Mouse (Mus musculus) limb, embryonic 13.5 days (tissue): ENCODE data around the gene Faiml. TPM values are rescaled to one million over a fixed set of nuclear protein-coding genes. Genes with fewer than 3 reads are reported as not detected.

Experiments
- ATAC-seq: fragments of 200-750 bp; cut with Nextera tagmentation; 2 replicates; pipeline ENCODE4 v1.8.0; 2017; ENCODE audit warnings: low read depth, moderate number of reproducible peaks, moderate TSS enrichment; ENCODE audit not compliant: low FRiP score
- H3K27ac ChIP-seq: fragments of 300-500 bp; sonication (generic); 2 replicates; pipeline ENCODE4 v1.5.1; 2015; ENCODE audit warnings: inconsistent platforms, mild to moderate bottlenecking, moderate library complexity
- H3K27me3 ChIP-seq: fragments of 300-500 bp; sonication (generic); 2 replicates; pipeline ENCODE4 v1.6.1; 2015; ENCODE audit warnings: mild to moderate bottlenecking, inconsistent platforms
- H3K36me3 ChIP-seq: fragments of 300-500 bp; sonication (generic); 2 replicates; pipeline ENCODE4 v1.6.1; 2015; ENCODE audit warnings: inconsistent platforms, mild to moderate bottlenecking, moderate library complexity
- H3K4me1 ChIP-seq: fragments of 300-500 bp; sonication (generic); 2 replicates; pipeline ENCODE4 v1.6.1; 2015; ENCODE audit warnings: inconsistent platforms
- H3K4me2 ChIP-seq: fragments of 300-500 bp; sonication (generic); replicated peaks from 2 replicates; pipeline ENCODE4 v1.6.1; 2015; ENCODE audit warnings: inconsistent platforms, mild to moderate bottlenecking, moderate library complexity
- H3K4me3 ChIP-seq: fragments of 300-500 bp; sonication (generic); 2 replicates; pipeline ENCODE4 v1.5.1; 2015; ENCODE audit warnings: moderate library complexity, mild to moderate bottlenecking, inconsistent platforms
- H3K9ac ChIP-seq: fragments of 300-500 bp; sonication (generic); 2 replicates; pipeline ENCODE4 v1.6.1; 2015; ENCODE audit warnings: mild to moderate bottlenecking, inconsistent platforms
- H3K9me3 ChIP-seq: fragments of 300-500 bp; sonication (generic); 2 replicates; pipeline ENCODE4 v1.6.1; 2016; ENCODE audit warnings: inconsistent platforms
- WGBS: fragments of 180-500 bp; shearing (Covaris S2); methylation state at CpG from one replicate; pipeline ENCODE4 v1.1.7; 2015; 5-methylcytosine and 5-hydroxymethylcytosine counted together
- polyA plus RNA-seq: library from polyadenylated mRNA; unstranded; fragments of >200 nt; fragmentation: Nextera tagmentation; extraction: Ambion mirVana; gene quantifications from 2 replicates; pipeline ENCODE4 v1.2.1, GENCODE M21; 2015

Gene Faiml
- not detected in 2 replicates for polyA plus RNA-seq

DNA sequence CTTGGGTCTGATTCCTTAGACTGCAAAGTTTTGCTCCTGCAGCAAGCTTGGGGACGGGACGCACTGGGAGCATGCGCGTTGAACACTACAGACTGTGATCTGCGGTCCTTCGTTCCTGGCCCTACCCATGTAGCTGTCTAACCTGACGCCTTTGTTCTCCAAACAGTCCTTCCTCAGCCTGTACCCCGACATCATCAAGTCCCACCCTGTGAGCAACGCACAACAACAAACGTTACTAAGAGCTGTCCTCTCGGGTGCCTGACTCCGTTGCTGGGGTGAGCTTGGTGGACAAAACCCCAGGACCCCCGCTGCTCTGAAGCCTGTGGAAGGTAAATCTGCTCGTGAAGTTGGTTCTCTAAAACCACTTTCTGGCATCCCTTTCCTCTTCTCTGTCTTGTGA lies at the start of gene Faiml:
Faiml (minus strand) TSS at position 101 of the 400 bp plus-strand sequence.
- WGBS = 88% methylated on average over 14 of the region's 14 CpGs
- ATAC-seq = no peak
- no peak within 1 kb of the TSS for H3K27ac ChIP-seq
- no peak within 1 kb of the TSS for H3K9ac ChIP-seq
- no peaks in the 10 kb centered on the region for H3K9me3 ChIP-seq
- H3K4me2 ChIP-seq = no peak within 1 kb of the TSS
- no peaks in the 10 kb centered on the region for H3K4me1 ChIP-seq
- no peaks in the 10 kb centered on the region for H3K27me3 ChIP-seq
- no peaks in the 10 kb centered on the region for H3K36me3 ChIP-seq
- H3K4me3 ChIP-seq = no peak within 1 kb of the TSS

DNA sequence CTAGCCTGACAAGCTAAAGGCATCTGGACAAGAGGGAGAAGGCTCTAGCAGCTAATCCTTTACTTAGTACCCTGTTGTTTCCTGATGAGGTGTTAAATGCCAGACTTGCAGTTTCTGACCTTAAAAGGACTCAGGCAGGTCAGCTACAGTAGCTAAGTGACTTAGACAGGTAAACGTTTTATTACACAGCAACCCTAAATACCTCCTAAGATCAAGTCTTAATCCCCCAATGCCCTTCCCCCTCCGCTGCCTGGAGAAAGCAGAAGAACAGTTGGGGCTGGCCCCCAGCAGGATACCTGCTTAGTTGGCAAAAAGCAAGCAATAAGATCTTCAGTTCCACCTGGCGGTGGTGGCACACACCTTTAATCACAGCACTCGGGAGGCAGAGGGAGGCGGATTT lies 21.9 kb upstream of the Faiml start:
- Histone ChIP-seq H3K36me3 (peaks cover 59% of the 10 kb centered on the region), H3K9me3 (no peaks in the 10 kb centered on the region), H3K4me3 (no peak overlapping the region), H3K4me2 (no peak overlapping the region), H3K27ac (no peak overlapping the region), H3K4me1 (no peaks in the 10 kb centered on the region), H3K9ac (no peak overlapping the region), H3K27me3 (no peaks in the 10 kb centered on the region)
- no peak for ATAC-seq
- 44% methylated on average over 5 of the region's 5 CpGs for WGBS

DNA sequence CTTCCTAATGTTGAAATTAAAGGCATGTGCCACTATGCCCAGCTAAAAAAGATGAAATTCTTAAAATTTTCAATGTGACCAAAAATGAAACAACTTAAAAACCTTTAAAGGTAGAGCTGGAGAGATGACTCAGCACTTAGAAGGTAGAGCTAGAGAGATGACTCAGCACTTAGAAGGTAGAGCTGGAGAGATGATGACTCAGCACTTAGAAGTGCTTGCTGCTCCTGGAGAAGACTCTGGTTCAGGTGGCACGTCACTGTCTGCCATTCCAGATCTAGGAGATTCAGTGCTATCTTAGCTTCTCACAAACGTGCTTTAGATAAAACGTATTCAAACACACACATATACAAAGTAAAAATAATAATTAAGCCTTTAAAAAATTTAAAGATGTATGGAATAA lies 19.8 kb upstream of the Faiml start:
- Histone ChIP-seq H3K4me3 (no peak overlapping the region), H3K27ac (no peak overlapping the region), H3K9me3 (no peaks in the 10 kb centered on the region), H3K4me2 (no peak overlapping the region), H3K36me3 (peaks cover 50% of the 10 kb centered on the region), H3K27me3 (no peaks in the 10 kb centered on the region), H3K9ac (no peak overlapping the region), H3K4me1 (no peaks in the 10 kb centered on the region)
- no peak for ATAC-seq
- WGBS = 91% methylated on average over 3 of the region's 3 CpGs

DNA sequence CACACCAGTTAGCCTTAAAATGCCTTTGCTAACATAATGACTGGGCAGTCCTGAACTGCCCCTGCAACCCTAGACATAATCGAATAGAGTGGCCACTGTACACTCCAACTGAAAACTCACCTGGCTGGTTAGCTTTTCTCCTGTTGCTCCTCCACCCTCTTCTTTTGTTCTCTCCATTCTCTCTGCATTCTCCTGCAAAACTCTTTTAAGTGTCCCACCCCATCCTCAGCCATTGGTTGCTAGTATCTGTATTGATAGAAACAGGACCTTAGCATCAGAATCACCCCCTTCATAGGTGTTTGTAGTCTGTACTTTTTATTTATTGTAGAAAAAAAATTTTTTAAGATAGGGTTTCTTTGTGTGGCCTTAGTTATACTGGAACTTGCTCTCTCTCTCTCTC lies 19.2 kb upstream of the Faiml start:
- no peaks in the 10 kb centered on the region for H3K9me3 ChIP-seq
- no peaks in the 10 kb centered on the region for H3K4me1 ChIP-seq
- no peak overlapping the region for H3K27ac ChIP-seq
- 86% methylated on average over 1 of the region's 1 CpGs for WGBS
- ATAC-seq = no peak
- H3K27me3 ChIP-seq = no peaks in the 10 kb centered on the region
- no peak overlapping the region for H3K4me3 ChIP-seq
- peaks cover 48% of the 10 kb centered on the region for H3K36me3 ChIP-seq
- H3K4me2 ChIP-seq = no peak overlapping the region
- H3K9ac ChIP-seq = no peak overlapping the region

DNA sequence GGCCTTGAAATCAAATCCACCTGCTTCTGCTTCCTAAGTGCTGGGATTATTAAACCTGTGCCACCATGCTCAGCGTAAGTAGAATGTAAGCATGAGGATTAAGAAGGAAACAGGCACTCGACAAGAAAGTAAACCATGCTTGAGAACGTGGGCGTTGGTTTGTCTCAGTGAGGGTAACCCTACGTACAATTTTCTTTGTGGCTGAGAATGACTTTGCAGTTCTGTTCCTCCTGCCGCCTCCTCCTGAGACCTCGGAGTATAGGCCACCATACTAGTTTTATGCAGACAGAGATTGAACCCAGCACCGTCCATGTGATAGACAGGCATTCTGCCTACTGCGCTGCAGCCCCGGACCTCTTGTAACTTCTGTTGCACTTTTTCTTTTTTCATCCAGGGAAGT lies 16.8 kb upstream of the Faiml start:
- Histone ChIP-seq H3K9ac (no peak overlapping the region), H3K27ac (no peak overlapping the region), H3K4me1 (no peaks in the 10 kb centered on the region), H3K27me3 (no peaks in the 10 kb centered on the region), H3K4me2 (no peak overlapping the region), H3K9me3 (no peaks in the 10 kb centered on the region), H3K36me3 (peaks cover 59% of the 10 kb centered on the region), H3K4me3 (no peak overlapping the region)
- 85% methylated on average over 10 of the region's 10 CpGs for WGBS
- ATAC-seq = no peak

DNA sequence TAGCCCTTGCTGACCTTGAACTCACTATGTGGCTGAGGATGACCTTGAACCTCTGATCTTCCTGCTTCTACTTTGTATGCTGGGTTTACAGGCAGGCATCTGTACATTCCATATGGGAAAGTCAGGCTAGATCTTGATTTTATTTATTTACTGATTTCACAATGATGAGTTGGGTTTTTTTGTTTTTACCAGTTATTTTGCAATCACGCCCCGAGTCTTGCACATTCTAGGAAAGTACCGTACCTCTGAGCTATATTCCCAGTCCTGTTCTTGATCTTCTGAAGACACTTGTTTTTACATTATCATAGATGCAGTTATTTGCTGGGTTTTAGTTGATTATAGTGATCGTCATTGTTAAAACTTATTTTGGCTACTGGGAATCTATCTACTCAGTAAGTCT lies 11.9 kb upstream of the Faiml start:
- Histone ChIP-seq H3K9me3 (no peaks in the 10 kb centered on the region), H3K27me3 (no peaks in the 10 kb centered on the region), H3K4me2 (no peak overlapping the region), H3K9ac (no peak overlapping the region), H3K27ac (no peak overlapping the region), H3K4me1 (peaks cover 8% of the 10 kb centered on the region; the same call in 1 of the 2 replicates), H3K36me3 (peaks cover 32% of the 10 kb centered on the region), H3K4me3 (no peak overlapping the region)
- no peak for ATAC-seq
- WGBS = 93% methylated on average over 4 of the region's 4 CpGs

DNA sequence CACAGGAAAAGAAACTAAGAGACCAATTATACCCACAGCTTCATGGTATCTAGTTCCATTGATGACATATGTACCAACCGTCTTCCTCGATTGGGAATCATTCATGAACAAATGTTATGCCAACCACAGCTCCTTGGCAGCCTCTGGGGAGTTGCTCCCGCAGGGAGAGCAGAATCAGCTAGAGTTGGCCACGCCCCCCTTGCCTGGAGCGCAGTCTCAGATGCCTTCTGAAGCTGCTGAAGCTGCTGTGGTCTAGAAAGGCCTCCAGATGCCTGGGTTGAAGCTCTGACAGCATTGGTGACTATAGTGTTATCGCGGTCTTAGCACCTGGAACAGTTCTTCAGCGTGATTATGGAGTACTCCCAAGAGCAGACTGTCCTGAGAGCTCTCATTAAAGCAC lies 11.3 kb upstream of the Faiml start:
- ATAC-seq = no peak
- Histone ChIP-seq H3K4me3 (no peak overlapping the region), H3K9me3 (no peaks in the 10 kb centered on the region), H3K36me3 (peaks cover 31% of the 10 kb centered on the region), H3K27ac (no peak overlapping the region), H3K4me2 (no peak overlapping the region), H3K9ac (no peak overlapping the region; the same call in 1 of the 2 replicates), H3K27me3 (no peaks in the 10 kb centered on the region), H3K4me1 (peaks cover 9% of the 10 kb centered on the region; the same call in 1 of the 2 replicates)
- WGBS = 58% methylated on average over 8 of the region's 8 CpGs

DNA sequence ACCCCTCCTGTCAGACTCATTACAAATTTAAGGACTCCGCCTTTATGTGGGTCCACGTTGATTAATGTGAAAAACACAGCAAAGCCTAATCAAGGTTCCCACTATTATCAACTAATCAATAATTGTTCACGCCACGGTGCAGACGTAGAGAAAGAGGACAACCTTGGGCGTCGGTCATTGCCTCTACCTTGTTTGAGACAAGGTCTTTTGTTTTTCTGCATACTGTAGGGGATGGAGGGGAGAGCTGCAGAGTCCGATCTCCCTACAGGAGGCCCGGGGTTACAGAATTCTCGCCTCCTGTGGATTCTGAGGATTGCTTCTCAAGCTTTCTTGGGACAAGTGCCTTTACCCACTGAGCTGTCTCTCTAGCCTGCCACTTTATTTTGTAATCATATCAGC lies 6.9 kb upstream of the Faiml start:
- H3K4me1 ChIP-seq = peaks cover 14% of the 10 kb centered on the region; the same call in 1 of the 2 replicates
- no peak overlapping the region for H3K27ac ChIP-seq
- H3K36me3 ChIP-seq = peaks cover 16% of the 10 kb centered on the region
- H3K9me3 ChIP-seq = no peaks in the 10 kb centered on the region
- no peak; the same call in 1 of the 2 replicates for ATAC-seq
- no peaks in the 10 kb centered on the region for H3K27me3 ChIP-seq
- peak overlapping the region; percentile 73 for H3K4me2 ChIP-seq
- H3K4me3 ChIP-seq = peak overlapping the region; percentile 85
- 2% methylated on average over 10 of the region's 10 CpGs for WGBS
- peak overlapping the region; percentile 79 for H3K9ac ChIP-seq

DNA sequence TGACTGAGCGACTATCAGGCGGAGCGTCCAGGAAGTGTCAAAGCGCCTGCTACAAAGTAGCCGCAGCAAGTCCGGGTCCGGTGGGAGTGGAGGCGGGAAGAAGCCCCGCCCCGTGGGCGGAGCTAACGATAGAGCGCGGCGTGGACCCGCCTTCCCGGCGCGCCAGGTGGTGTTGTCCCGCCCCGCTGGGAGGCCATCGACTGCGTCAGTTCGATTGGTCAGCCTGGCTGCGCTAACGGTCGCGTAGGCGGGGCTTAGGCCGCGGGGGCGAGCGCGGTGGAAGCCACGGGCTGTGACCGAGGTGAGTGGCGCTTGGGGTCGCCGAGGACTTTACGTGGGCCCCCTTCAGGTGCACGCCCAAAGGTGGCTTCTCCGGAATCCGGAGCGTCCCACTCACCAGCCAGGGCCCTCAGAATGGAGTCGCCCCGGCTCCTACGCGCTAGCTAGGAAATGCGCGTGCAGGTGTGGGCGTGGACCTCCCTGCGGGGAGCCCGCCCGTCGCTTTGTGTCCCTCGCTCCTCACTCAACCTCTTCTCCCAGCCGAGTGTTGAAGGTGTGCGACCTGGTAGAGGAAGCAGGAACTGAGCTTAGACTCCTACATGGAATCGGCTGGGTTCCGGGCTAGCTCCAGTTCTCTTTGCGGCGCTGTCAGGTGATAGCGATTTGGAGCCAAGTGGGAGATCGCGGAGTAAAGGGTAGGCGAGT lies 6.3 kb upstream of the Faiml start, which contains the start of gene Cep70:
Cep70 (plus strand) TSS at position 178 of the 705 bp plus-strand sequence.
- Histone ChIP-seq H3K9ac (peak within 1 kb of the TSS; percentile 79), H3K4me3 (peak within 1 kb of the TSS; percentile 85), H3K27ac (peak within 1 kb of the TSS; percentile 61; the same call in 1 of the 2 replicates), H3K9me3 (no peaks in the 10 kb centered on the region), H3K27me3 (no peaks in the 10 kb centered on the region), H3K36me3 (peaks cover 14% of the 10 kb centered on the region), H3K4me2 (peak within 1 kb of the TSS; percentile 73), H3K4me1 (peaks cover 14% of the 10 kb centered on the region; the same call in 1 of the 2 replicates)
- under 1% methylated on average over 66 of the region's 66 CpGs for WGBS
- peak; percentile 97 for ATAC-seq

DNA sequence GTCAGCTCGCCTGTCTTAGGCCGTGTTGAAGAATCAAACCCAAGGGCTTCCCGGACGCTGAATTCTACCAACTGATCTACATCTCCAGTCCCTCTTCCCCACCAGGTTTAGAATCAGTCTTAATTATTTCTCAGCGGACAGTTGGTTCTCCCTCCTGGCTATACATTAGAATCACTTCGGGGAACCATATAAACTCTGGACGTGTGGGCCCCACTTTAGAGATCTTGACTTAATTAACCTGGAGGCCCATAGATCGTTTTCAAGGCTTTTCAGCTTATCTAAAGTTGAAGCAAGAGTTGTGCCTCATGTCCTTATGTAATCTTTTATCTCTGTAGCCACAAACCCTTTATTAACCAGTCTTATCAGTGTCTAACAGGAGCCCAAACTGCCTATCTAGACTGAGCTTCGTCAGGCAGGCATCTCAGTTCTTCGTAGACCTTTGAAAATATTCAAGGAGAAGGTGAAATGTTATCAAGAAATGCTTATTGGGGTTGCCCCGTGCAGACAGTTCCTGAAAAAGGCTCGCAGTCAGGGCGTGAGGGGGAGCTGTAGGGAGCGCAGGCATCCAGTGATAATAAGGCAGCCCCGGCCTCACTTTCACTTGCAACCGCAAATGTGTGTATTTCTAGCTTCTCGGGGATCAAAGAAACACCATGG lies 5.6 kb upstream of the Faiml start:
- 8% methylated on average over 17 of the region's 17 CpGs for WGBS
- no peak overlapping the region for H3K27ac ChIP-seq
- H3K36me3 ChIP-seq = peaks cover 12% of the 10 kb centered on the region
- H3K9ac ChIP-seq = peak overlapping the region; percentile 55; the same call in 1 of the 2 replicates
- H3K27me3 ChIP-seq = no peaks in the 10 kb centered on the region
- H3K4me2 ChIP-seq = peak overlapping the region; percentile 73
- peak; percentile 81 for ATAC-seq
- H3K9me3 ChIP-seq = no peaks in the 10 kb centered on the region
- peak overlapping the region; percentile 85 for H3K4me3 ChIP-seq
- H3K4me1 ChIP-seq = peaks cover 14% of the 10 kb centered on the region; the same call in 1 of the 2 replicates

DNA sequence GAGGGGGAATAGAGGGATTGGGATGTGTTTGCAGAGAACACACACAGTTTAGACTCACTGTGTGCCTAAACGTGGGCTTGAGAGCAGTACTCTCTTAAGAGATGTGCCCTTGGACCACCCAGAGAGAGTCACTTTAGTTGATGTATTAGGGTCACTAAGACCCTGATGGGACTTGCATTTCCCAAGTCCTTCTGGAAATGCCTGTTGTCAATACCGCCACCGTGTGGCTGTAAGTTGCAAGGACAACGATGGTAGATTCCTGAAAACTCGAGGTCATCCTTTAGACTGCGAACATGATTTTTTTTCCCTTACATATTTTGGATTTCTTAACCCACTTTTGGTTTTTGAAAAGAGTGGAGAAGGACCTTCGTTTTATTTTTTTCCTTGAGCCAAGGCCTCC lies 5.0 kb upstream of the Faiml start:
- peak overlapping the region; percentile 73; the same call in 1 of the 2 replicates for H3K4me2 ChIP-seq
- peaks cover 5% of the 10 kb centered on the region for H3K36me3 ChIP-seq
- H3K9ac ChIP-seq = no peak overlapping the region
- no peaks in the 10 kb centered on the region for H3K27me3 ChIP-seq
- H3K4me3 ChIP-seq = no peak overlapping the region
- WGBS = 5% methylated on average over 7 of the region's 7 CpGs
- no peak overlapping the region for H3K27ac ChIP-seq
- no peak for ATAC-seq
- peaks cover 14% of the 10 kb centered on the region; the same call in 1 of the 2 replicates for H3K4me1 ChIP-seq
- H3K9me3 ChIP-seq = no peaks in the 10 kb centered on the region

DNA sequence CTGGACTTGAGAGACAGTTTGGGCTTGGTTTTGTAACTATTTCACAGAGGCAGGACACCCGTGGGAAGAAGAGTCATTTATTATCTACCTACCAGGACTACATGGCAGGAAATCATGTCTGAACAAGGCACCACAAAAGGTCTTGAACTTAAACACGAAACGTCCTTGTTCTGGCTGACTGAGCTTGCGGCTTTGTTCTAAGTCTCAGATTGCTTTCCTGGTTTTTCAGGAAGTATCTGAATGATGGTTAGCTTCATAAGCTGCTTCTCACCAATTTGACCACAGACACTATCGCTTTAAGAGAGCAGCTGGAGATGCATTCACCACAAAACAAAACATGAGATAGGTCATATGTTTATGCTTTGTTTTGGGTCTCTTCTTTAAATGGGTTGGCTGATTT lies 3.5 kb upstream of the Faiml start:
- H3K36me3 ChIP-seq = no peaks in the 10 kb centered on the region
- WGBS = 66% methylated on average over 5 of the region's 5 CpGs
- ATAC-seq = no peak

More for the DNA sequence above, 3.5 kb upstream of the Faiml start:
- Histone ChIP-seq H3K9me3 (no peaks in the 10 kb centered on the region), H3K4me3 (no peak overlapping the region), H3K4me2 (no peak overlapping the region), H3K27me3 (no peaks in the 10 kb centered on the region), H3K27ac (no peak overlapping the region), H3K4me1 (peaks cover 14% of the 10 kb centered on the region; the same call in 1 of the 2 replicates), H3K9ac (no peak overlapping the region)
